Mouse (Mus musculus): ENCODE data around the gene Araf. TPM values are rescaled to one million over a fixed set of nuclear protein-coding genes. Genes with fewer than 3 reads are reported as not detected.

The Araf gene
- total and polyA plus RNA-seq, 3 experiments, result 44.8 to 189 (median 56.9) TPM

DNA sequence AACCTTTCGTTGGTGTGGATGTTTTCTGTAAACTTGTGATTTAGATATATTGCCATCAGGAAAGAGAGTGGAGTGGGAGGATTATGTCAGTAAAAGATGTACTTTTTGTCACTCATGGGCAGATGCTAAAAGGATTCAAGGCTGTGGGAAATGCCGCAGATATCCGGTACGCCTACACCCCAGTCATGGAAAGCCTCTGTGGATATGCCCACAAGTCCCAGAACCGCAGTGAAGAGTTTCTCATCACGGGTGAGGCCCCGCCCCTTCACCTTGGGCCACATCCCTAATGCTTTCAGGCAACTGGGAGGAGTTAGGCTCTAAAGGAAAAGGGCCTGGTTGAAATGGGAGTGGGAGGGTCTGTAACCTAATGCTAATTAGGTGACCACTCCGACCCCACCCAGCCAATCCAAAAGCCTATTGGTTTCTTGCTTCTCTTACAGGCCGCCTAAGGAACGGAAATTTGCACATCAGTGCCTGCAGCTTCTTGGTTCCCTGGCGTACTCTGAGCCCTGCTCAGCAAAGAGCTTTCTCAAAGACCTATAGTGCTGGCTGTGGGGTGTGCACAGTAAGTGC lies 75.4 kb downstream of the Araf start:
- H3K9me3 ChIP-seq (replicated peaks), result no peaks in the 10 kb centered on the region

DNA sequence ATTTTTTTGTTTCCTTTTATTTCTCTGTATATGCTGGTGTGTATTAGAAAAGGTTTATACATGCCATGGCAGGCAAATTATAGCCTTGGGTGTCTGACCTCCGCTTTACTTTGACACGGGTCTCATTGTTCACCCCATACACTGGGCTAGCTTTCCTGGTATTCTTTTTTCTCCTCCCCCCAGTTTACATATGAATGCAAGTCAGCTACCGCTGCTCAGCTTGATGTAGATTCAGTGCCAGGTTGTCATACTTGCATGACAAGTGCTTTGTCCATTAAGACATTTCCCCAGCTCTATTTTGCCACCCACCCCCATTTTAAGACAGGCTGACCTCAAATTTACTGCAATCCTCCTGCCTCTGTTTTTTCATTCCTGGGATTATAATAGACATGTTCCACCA lies 77.6 kb downstream of the Araf start:
- H3K36me3 ChIP-seq (replicated peaks), result no peaks in the 10 kb centered on the region
- no peaks in the 10 kb centered on the region for H3K9me3 ChIP-seq (replicated peaks)
- H3K4me1 ChIP-seq (ENCODE audit: insufficient read depth, low read depth, low read length), result no peaks in the 10 kb centered on the region
- H3K27me3 ChIP-seq (ENCODE audit: insufficient read depth, low read length), result peaks cover 8% of the 10 kb centered on the region
- no peak for DNase-seq (ENCODE audit: low spot score)
- TF ChIP-seq GATA1 (IDR thresholded peaks at IDR 0.05; ENCODE audit: borderline replicate concordance, low read length), result no peak
- TF ChIP-seq CTCF (IDR thresholded peaks at IDR 0.05; ENCODE audit: low read depth, low read length), result no peak
- TF ChIP-seq POLR2AphosphoS5 (IDR thresholded peaks at IDR 0.05; ENCODE audit: insufficient replicate concordance, low read depth, low read length), result no peak
- TF ChIP-seq GATA2 (IDR thresholded peaks at IDR 0.05; ENCODE audit: borderline replicate concordance, low read depth, low read length), result no peak
- no peak for TF ChIP-seq TAL1 (conservative IDR thresholded peaks at IDR 0.05; ENCODE audit: low read depth, low read length)
- no peak for ATAC-seq (ENCODE audit: extremely low read depth, insufficient number of reproducible peaks, low FRiP score, poor library complexity, severe bottlenecking)
- H3K4me3 ChIP-seq (ENCODE audit: low read depth, low read length), result no peak overlapping the region

More for the DNA sequence above, 75.4 kb downstream of the Araf start:
- H3K4me1 ChIP-seq (ENCODE audit: insufficient read depth, low read depth, low read length), result no peaks in the 10 kb centered on the region
- DNase-seq (ENCODE audit: low spot score), result no peak
- H3K4me3 ChIP-seq (ENCODE audit: low read depth, low read length), result no peak overlapping the region
- no peaks in the 10 kb centered on the region for H3K36me3 ChIP-seq (replicated peaks)
- TF ChIP-seq POLR2AphosphoS5 (IDR thresholded peaks at IDR 0.05; ENCODE audit: insufficient replicate concordance, low read depth, low read length) (no peak), GATA1 (IDR thresholded peaks at IDR 0.05; ENCODE audit: borderline replicate concordance, low read length) (no peak), TAL1 (conservative IDR thresholded peaks at IDR 0.05; ENCODE audit: low read depth, low read length) (no peak), CTCF (IDR thresholded peaks at IDR 0.05; ENCODE audit: low read depth, low read length) (no peak), GATA2 (IDR thresholded peaks at IDR 0.05; ENCODE audit: borderline replicate concordance, low read depth, low read length) (no peak)
- H3K27me3 ChIP-seq (ENCODE audit: insufficient read depth, low read length), result peaks cover 13% of the 10 kb centered on the region
- ATAC-seq (ENCODE audit: extremely low read depth, insufficient number of reproducible peaks, low FRiP score, poor library complexity, severe bottlenecking), result no peak

DNA sequence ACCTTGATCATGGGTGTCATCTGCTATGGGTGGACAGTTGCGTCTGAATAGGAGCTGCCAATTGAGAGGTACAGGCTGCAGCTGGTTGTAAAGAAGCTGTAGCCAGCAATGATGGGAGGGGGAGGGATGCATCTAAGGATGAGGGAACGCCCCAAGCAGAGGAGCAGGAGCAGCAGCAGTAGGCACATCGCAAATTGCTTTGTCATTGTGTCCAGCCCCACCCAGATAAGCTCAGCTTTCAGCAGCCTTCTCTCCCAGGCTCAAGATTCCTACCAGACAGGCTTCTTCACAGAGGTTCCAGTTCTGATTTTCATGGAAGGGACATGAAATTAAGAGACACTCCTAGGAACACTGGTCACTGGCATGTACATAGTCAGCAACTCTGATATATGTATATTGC lies 112.5 kb downstream of the Araf start:
- H3K27me3 ChIP-seq (ENCODE audit: insufficient read depth, low read length), result no peaks in the 10 kb centered on the region
- H3K4me3 ChIP-seq (ENCODE audit: low read depth, low read length), result no peak overlapping the region
- no peaks in the 10 kb centered on the region for H3K9me3 ChIP-seq (replicated peaks)
- peaks cover 8% of the 10 kb centered on the region for H3K4me1 ChIP-seq (ENCODE audit: insufficient read depth, low read depth, low read length)
- no peaks in the 10 kb centered on the region for H3K36me3 ChIP-seq (replicated peaks)
- TF ChIP-seq CTCF (IDR thresholded peaks at IDR 0.05; ENCODE audit: low read depth, low read length) (no peak), GATA1 (IDR thresholded peaks at IDR 0.05; ENCODE audit: borderline replicate concordance, low read length) (no peak)
- ATAC-seq (ENCODE audit: extremely low read depth, insufficient number of reproducible peaks, low FRiP score, poor library complexity, severe bottlenecking), result no peak
- no peak for DNase-seq (ENCODE audit: low spot score)

Other genes with a start within 250 kb of the Araf start
- not detected in 2 replicates for gene Rgn, start 248.0 kb upstream of the Araf start, total RNA-seq (2014; fragmentation: Nextera tagmentation)
- gene Rgn, start 248.0 kb upstream of the Araf start, total RNA-seq (2017), result not detected in 2 replicates
- not detected in 2 replicates for gene Rgn, start 248.0 kb upstream of the Araf start, polyA plus RNA-seq (2012)
- 46.2 and 53.3 TPM in 2 replicates for gene Rbm10, start 180.3 kb upstream of the Araf start, total RNA-seq (2014; fragmentation: Nextera tagmentation)
- 68.7 and 68.8 TPM in 2 replicates for gene Rbm10, start 180.3 kb upstream of the Araf start, total RNA-seq (2017)
- gene Rbm10, start 180.3 kb upstream of the Araf start, polyA plus RNA-seq (2012), result 81.7 and 103 TPM in 2 replicates
- 49.2 and 50.1 TPM in 2 replicates for gene Ndufb11, start 180.2 kb upstream of the Araf start, total RNA-seq (2014; fragmentation: Nextera tagmentation)
- gene Ndufb11, start 180.2 kb upstream of the Araf start, total RNA-seq (2017), result 68.5 and 83.9 TPM in 2 replicates
- gene Ndufb11, start 180.2 kb upstream of the Araf start, polyA plus RNA-seq (2012), result 481 and 577 TPM in 2 replicates
- gene Uba1, start 139.5 kb upstream of the Araf start, total RNA-seq (2014; fragmentation: Nextera tagmentation), result 310 and 322 TPM in 2 replicates
- gene Uba1, start 139.5 kb upstream of the Araf start, total RNA-seq (2017), result 169 and 194 TPM in 2 replicates
- 172 and 189 TPM in 2 replicates for gene Uba1, start 139.5 kb upstream of the Araf start, polyA plus RNA-seq (2012)
- gene Cdk16, start 109.9 kb upstream of the Araf start, total RNA-seq (2014; fragmentation: Nextera tagmentation), result 130 TPM in 2 replicates
- gene Cdk16, start 109.9 kb upstream of the Araf start, total RNA-seq (2017), result 34.9 and 36.4 TPM in 2 replicates
- gene Cdk16, start 109.9 kb upstream of the Araf start, polyA plus RNA-seq (2012), result 67.0 and 73.3 TPM in 2 replicates
- gene Usp11, start 93.9 kb upstream of the Araf start, total RNA-seq (2014; fragmentation: Nextera tagmentation), result 84.4 and 90.8 TPM in 2 replicates
- 34.3 and 34.6 TPM in 2 replicates for gene Usp11, start 93.9 kb upstream of the Araf start, total RNA-seq (2017)
- gene Usp11, start 93.9 kb upstream of the Araf start, polyA plus RNA-seq (2012), result 16.7 and 18.8 TPM in 2 replicates
- not detected in 2 replicates for gene Timp1, start 72.4 kb downstream of the Araf start, total RNA-seq (2014; fragmentation: Nextera tagmentation)
- gene Timp1, start 72.4 kb downstream of the Araf start, total RNA-seq (2017), result 0.29 TPM in 1 of 2 replicates, not detected in the other
- gene Timp1, start 72.4 kb downstream of the Araf start, polyA plus RNA-seq (2012), result not detected in 2 replicates
- not detected in 2 replicates for gene Syn1, start 123.2 kb downstream of the Araf start, total RNA-seq (2014; fragmentation: Nextera tagmentation)
- not detected in 2 replicates for gene Syn1, start 123.2 kb downstream of the Araf start, total RNA-seq (2017)
- not detected in 2 replicates for gene Syn1, start 123.2 kb downstream of the Araf start, polyA plus RNA-seq (2012)
- 6.2 and 10.1 TPM in 2 replicates for gene Cfp, start 133.7 kb downstream of the Araf start, total RNA-seq (2014; fragmentation: Nextera tagmentation)
- gene Cfp, start 133.7 kb downstream of the Araf start, total RNA-seq (2017), result 9.5 and 12.1 TPM in 2 replicates
- gene Cfp, start 133.7 kb downstream of the Araf start, polyA plus RNA-seq (2012), result 4.9 and 5.9 TPM in 2 replicates
- gene Elk1, start 152.8 kb downstream of the Araf start, total RNA-seq (2014; fragmentation: Nextera tagmentation), result 19.3 and 20.5 TPM in 2 replicates
- 7.0 and 7.6 TPM in 2 replicates for gene Elk1, start 152.8 kb downstream of the Araf start, total RNA-seq (2017)
- 15.8 and 17.1 TPM in 2 replicates for gene Elk1, start 152.8 kb downstream of the Araf start, polyA plus RNA-seq (2012)
- 24.0 and 27.2 TPM in 2 replicates for gene Uxt, start 164.2 kb downstream of the Araf start, total RNA-seq (2014; fragmentation: Nextera tagmentation)
- gene Uxt, start 164.2 kb downstream of the Araf start, total RNA-seq (2017), result 33.3 and 36.4 TPM in 2 replicates
- gene Uxt, start 164.2 kb downstream of the Araf start, polyA plus RNA-seq (2012), result 8.2 and 19.0 TPM in 2 replicates

Measured in G1E (cell line).